Mouse (Mus musculus) liver, embryonic 14.5 days (tissue): ENCODE results near the gene Gpr149.

ENCODE experiments used
- CTCF ChIP-seq: IDR thresholded peaks from 2 replicates; pipeline ENCODE4 v1.5.1; 2016; ENCODE audit warnings: antibody characterized with exemption, low read depth, control low read depth
- EP300 ChIP-seq: IDR thresholded peaks from 2 replicates; pipeline ENCODE4 v1.6.1; 2016; ENCODE audit warnings: antibody characterized with exemption, low read depth

GRCm38 (mm10) chr3:62506488-62507205 lies 98.3 kb downstream of the Gpr149 start, which contains the start of gene Dhx36:
- TF ChIP-seq CTCF (no peak), EP300 (no peak)
